Mouse (Mus musculus): ENCODE data around the gene Bank1.

- no peak for TF ChIP-seq MAX (IDR thresholded peaks at IDR 0.05; ENCODE audit: low read depth)
- no peak for TF ChIP-seq POLR2A (IDR thresholded peaks at IDR 0.05; ENCODE audit: insufficient read length, low read depth)
- no peak for TF ChIP-seq TCF3 (IDR thresholded peaks at IDR 0.05; ENCODE audit: insufficient read length, low read depth)
- no peak for TF ChIP-seq USF1 (IDR thresholded peaks at IDR 0.05; ENCODE audit: low read depth)
- TF ChIP-seq MYOD1 (IDR thresholded peaks at IDR 0.05; ENCODE audit: control insufficient read depth in 1 of 3, insufficient read length in 2 of 3, low read depth in 2 of 3): no peak
- TF ChIP-seq MYOG (IDR thresholded peaks at IDR 0.05; ENCODE audit: control insufficient read depth in 1 of 3, insufficient read depth in 1 of 3, insufficient read length in 2 of 3, low read depth in 2 of 3): no peak
Observed at GRCm38 (mm10) chr3:136287883-136288282, 38.0 kb downstream of the Bank1 start.

Data from myocyte (in vitro differentiated cells).